Mouse (Mus musculus) myocyte (in vitro differentiated cells): ENCODE results near the gene Mov10l1. TPM values are rescaled to one million over a fixed set of nuclear protein-coding genes. Genes with fewer than 3 reads are reported as not detected.
A peak's percentile ranks its signal among the peaks of the same experiment; 100 is the strongest.

Experiments used
- H3K27me3 ChIP-seq: one replicate; pipeline ENCODE4 v1.6.1; 2011; ENCODE audit not compliant: control insufficient read depth, insufficient read depth, insufficient read length
- H3K36me3 ChIP-seq: one replicate; pipeline ENCODE4 v1.6.1; 2011; ENCODE audit not compliant: control insufficient read depth, insufficient read depth
- H3K4me2 ChIP-seq: one replicate; pipeline ENCODE4 v1.6.1; 2011; ENCODE audit warnings: low read depth, control low read depth
- H3K4me3 ChIP-seq: one replicate; pipeline ENCODE4 v1.5.1; 2011; ENCODE audit warnings: mild to moderate bottlenecking, control low read depth, moderate library complexity
- H3K79me2 ChIP-seq: one replicate; pipeline ENCODE4 v1.6.1; 2011; ENCODE audit not compliant: control insufficient read depth, insufficient read depth
- H3ac ChIP-seq: one replicate; pipeline ENCODE4 v1.6.1; 2011; ENCODE audit not compliant: control insufficient read depth, insufficient read length
- CEBPB ChIP-seq: IDR thresholded peaks from 2 replicates; pipeline ENCODE4 v1.6.1; 2011; ENCODE audit warnings: mild to moderate bottlenecking, moderate library complexity; ENCODE audit not compliant: poor library complexity, insufficient read depth, severe bottlenecking
- E2F4 ChIP-seq: IDR thresholded peaks from one replicate; pipeline ENCODE4 v1.6.1; 2011; ENCODE audit warnings: mild to moderate bottlenecking, control low read depth, moderate library complexity; ENCODE audit not compliant: insufficient read depth
- MAX ChIP-seq: IDR thresholded peaks from one replicate; pipeline ENCODE4 v1.6.1; 2011; ENCODE audit warnings: low read depth, mild to moderate bottlenecking, control low read depth
- MYOD1 ChIP-seq, 3 experiments: IDR thresholded peaks; one replicate each; pipeline ENCODE4 v1.6.1; 2011; ENCODE audit warnings: control low read depth in 2 of 3, low read depth in 2 of 3, mild to moderate bottlenecking in 2 of 3, moderate library complexity in 1 of 3; ENCODE audit not compliant: insufficient read length in 2 of 3, control insufficient read depth in 1 of 3
- MYOG ChIP-seq, 3 experiments: IDR thresholded peaks; one replicate each; pipeline ENCODE4 v1.6.1; 2011; ENCODE audit warnings: control low read depth in 2 of 3, low read depth in 2 of 3, mild to moderate bottlenecking in 2 of 3; ENCODE audit not compliant: insufficient read length in 2 of 3, control insufficient read depth in 1 of 3, insufficient read depth in 1 of 3
- POLR2A ChIP-seq: IDR thresholded peaks from one replicate; pipeline ENCODE4 v1.6.1; 2011; ENCODE audit warnings: low read depth, mild to moderate bottlenecking, control low read depth, moderate library complexity; ENCODE audit not compliant: insufficient read length
- POLR2AphosphoS2 ChIP-seq: IDR thresholded peaks from one replicate; pipeline ENCODE4 v1.6.1; 2011; ENCODE audit warnings: low read depth, control low read depth; ENCODE audit not compliant: insufficient read length
- REST ChIP-seq: IDR thresholded peaks from one replicate; pipeline ENCODE4 v1.6.1; 2011; ENCODE audit warnings: mild to moderate bottlenecking, control low read depth, moderate library complexity; ENCODE audit not compliant: insufficient read depth, insufficient read length
- SRF ChIP-seq: IDR thresholded peaks from one replicate; pipeline ENCODE4 v1.6.1; 2011; ENCODE audit warnings: low read depth; ENCODE audit not compliant: control insufficient read depth, insufficient read length
- TCF12 ChIP-seq: IDR thresholded peaks from one replicate; pipeline ENCODE4 v1.6.1; 2011; ENCODE audit warnings: mild to moderate bottlenecking, control low read depth; ENCODE audit not compliant: poor library complexity, insufficient read depth, severe bottlenecking
- TCF3 ChIP-seq: IDR thresholded peaks from one replicate; pipeline ENCODE4 v1.6.1; 2011; ENCODE audit warnings: low read depth, control low read depth; ENCODE audit not compliant: insufficient read length
- USF1 ChIP-seq: IDR thresholded peaks from one replicate; pipeline ENCODE4 v1.6.1; 2011; ENCODE audit warnings: low read depth, mild to moderate bottlenecking, control low read depth, moderate library complexity
- polyA plus RNA-seq: library from polyadenylated mRNA; unstranded; fragments of >200 nt; fragmentation: generic; extraction: Trizol; gene quantifications from one replicate; pipeline ENCODE4 v1.2.1, GENCODE M21; 2012; ENCODE audit warnings: missing spikeins

The Mov10l1 gene
- not detected for polyA plus RNA-seq

DNA sequence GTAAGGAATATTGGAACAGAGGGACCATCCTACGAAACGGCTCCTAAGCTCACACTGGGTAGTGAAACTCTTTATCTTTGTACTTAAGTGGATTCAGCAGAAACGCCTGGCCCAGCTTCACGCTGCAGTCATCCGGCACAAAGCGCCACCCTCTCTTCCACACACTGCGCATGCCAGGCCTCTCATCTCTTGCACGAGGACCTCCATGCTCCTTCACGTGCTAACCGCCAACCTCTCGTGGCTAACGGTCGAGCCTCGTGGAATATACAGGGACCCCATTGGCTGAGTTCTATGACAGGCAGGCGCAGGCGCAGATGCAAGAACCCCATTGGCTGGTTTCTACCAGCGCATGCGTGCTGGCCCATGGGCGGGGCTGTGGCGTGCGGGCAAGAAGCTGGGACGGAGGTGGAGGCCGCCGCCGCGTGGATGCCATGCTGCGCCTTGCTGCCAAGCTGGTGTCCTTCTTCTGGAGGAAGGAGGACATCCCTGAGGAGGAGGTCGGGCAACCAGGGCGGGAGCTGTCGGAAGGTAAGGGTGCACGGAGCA is at the start of gene Mov10l1:
Gene Mov10l1, plus strand, starts transcription at position 376 of the 546 bp plus-strand sequence.
- H3K4me3 ChIP-seq: no peak within 1 kb of the TSS
- TF ChIP-seq POLR2A: no peak
- H3ac ChIP-seq: no peak within 1 kb of the TSS
- no peak within 1 kb of the TSS for H3K4me2 ChIP-seq
- no peaks in the 10 kb centered on the region for H3K79me2 ChIP-seq
- H3K36me3 ChIP-seq: no peaks in the 10 kb centered on the region
- H3K27me3 ChIP-seq: peaks cover 31% of the 10 kb centered on the region

DNA sequence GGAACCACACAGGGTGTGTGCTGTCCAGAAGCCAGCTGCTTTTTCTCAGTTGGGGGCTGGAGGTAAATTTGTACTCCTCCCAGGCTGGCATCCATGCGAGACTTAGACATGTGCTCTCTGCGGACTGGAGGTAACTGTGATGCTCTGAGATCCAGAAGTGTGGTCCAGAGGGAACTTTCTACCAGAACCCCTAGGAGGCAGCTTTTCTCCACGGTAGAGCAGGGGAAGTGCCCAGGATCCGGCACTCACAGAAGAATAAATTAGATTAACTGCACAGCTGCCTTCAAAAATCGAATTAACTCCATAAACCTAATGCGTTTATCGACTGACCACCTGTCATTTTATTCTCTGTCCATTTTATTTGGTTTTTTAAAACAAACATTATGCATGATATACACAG is 48.6 kb upstream of the Mov10l1 start:
- H3K27me3 ChIP-seq: no peaks in the 10 kb centered on the region
- H3ac ChIP-seq: no peak overlapping the region
- TF ChIP-seq MAX: no peak
- TF ChIP-seq TCF3: no peak
- TF ChIP-seq POLR2A: no peak
- no peak for TF ChIP-seq POLR2AphosphoS2
- no peak for TF ChIP-seq MYOD1 (IDR thresholded peaks at IDR 0.05; ENCODE audit: control insufficient read depth in 1 of 3, insufficient read length in 2 of 3, low read depth in 2 of 3)
- no peak for TF ChIP-seq CEBPB
- no peak for TF ChIP-seq E2F4
- TF ChIP-seq REST: no peak
- no peaks in the 10 kb centered on the region for H3K36me3 ChIP-seq
- no peaks in the 10 kb centered on the region for H3K79me2 ChIP-seq
- no peak overlapping the region for H3K4me3 ChIP-seq
- no peak overlapping the region for H3K4me2 ChIP-seq

GRCm38 (mm10) chr15:88936619-88937290 is 46.0 kb upstream of the Mov10l1 start:
- Histone ChIP-seq H3K79me2 (no peaks in the 10 kb centered on the region), H3K4me2 (peak overlapping the region; percentile 45), H3ac (no peak overlapping the region), H3K36me3 (no peaks in the 10 kb centered on the region), H3K27me3 (no peaks in the 10 kb centered on the region), H3K4me3 (no peak overlapping the region)
- TF ChIP-seq CEBPB: 0 out of 2 replicates have a peak, but pooled peaks have one; percentile 58
- TF ChIP-seq REST: no peak
- peak in 1 of 3 experiments; percentile 37 for TF ChIP-seq MYOG (IDR thresholded peaks at IDR 0.05; ENCODE audit: control insufficient read depth in 1 of 3, insufficient read depth in 1 of 3, insufficient read length in 2 of 3, low read depth in 2 of 3)

- peak overlapping the region; percentile 45 for H3K4me2 ChIP-seq
- no peaks in the 10 kb centered on the region for H3K79me2 ChIP-seq
- H3K4me3 ChIP-seq: no peak overlapping the region
- H3K36me3 ChIP-seq: no peaks in the 10 kb centered on the region
- TF ChIP-seq MYOD1 (IDR thresholded peaks at IDR 0.05; ENCODE audit: control insufficient read depth in 1 of 3, insufficient read length in 2 of 3, low read depth in 2 of 3): no peak
- no peak for TF ChIP-seq TCF3
- no peak for TF ChIP-seq POLR2A
- TF ChIP-seq MAX: no peak
- no peak for TF ChIP-seq SRF
- TF ChIP-seq POLR2AphosphoS2: no peak
- TF ChIP-seq TCF12: no peak
- no peak for TF ChIP-seq REST
- no peak for TF ChIP-seq USF1
- no peak for TF ChIP-seq MYOG (IDR thresholded peaks at IDR 0.05; ENCODE audit: control insufficient read depth in 1 of 3, insufficient read depth in 1 of 3, insufficient read length in 2 of 3, low read depth in 2 of 3)
- H3ac ChIP-seq: no peak overlapping the region
- no peaks in the 10 kb centered on the region for H3K27me3 ChIP-seq
These were observed 45.4 kb upstream of the Mov10l1 start for GRCm38 (mm10) chr15:88937291-88937650.

DNA sequence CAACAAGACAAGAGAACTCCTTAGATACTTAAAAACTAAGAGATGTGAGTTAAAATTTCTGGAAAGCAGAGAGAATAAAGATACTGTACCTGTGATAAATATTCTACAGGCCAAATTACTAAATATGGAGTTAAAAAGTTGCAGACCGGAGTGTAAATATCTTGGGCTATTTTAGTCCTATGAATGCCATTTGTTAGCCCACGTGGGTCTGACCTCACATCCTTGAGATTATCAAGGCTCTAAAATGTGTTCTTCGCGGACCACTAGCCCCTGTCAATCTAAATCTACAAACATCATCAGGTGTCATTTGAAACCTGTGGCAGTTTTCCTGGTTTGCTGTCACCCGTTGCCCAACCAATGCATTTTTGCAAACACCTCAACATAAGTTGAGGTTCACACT is 39.9 kb upstream of the Mov10l1 start:
- no peak overlapping the region for H3K4me3 ChIP-seq
- H3K79me2 ChIP-seq: no peaks in the 10 kb centered on the region
- no peaks in the 10 kb centered on the region for H3K36me3 ChIP-seq
- H3K27me3 ChIP-seq: no peaks in the 10 kb centered on the region
- H3ac ChIP-seq: no peak overlapping the region
- no peak overlapping the region for H3K4me2 ChIP-seq
- no peak for TF ChIP-seq TCF12
- TF ChIP-seq E2F4: no peak
- no peak for TF ChIP-seq REST
- TF ChIP-seq MYOG (IDR thresholded peaks at IDR 0.05; ENCODE audit: control insufficient read depth in 1 of 3, insufficient read depth in 1 of 3, insufficient read length in 2 of 3, low read depth in 2 of 3): no peak
- TF ChIP-seq USF1: peak; percentile 71
